Mouse (Mus musculus): ENCODE results near the gene Card6.
"Not testable (repeated sequence)": the region's sequence is repeated elsewhere in the genome, so short reads cannot be mapped to it uniquely, and the experiment has no call there.

Card6 gene

GRCm38 (mm10) chr15:5130887-5131668 lies 22.7 kb upstream of the Card6 start:
- DNase-seq (ENCODE audit: low read depth in 2 of 2, low spot score in 2 of 2) = not testable (repeated sequence)

GRCm38 (mm10) chr15:5129111-5129805 lies 20.9 kb upstream of the Card6 start:
- DNase-seq (ENCODE audit: low read depth in 2 of 2, low spot score in 2 of 2) = no peak

GRCm38 (mm10) chr15:5128176-5128940 lies 20.0 kb upstream of the Card6 start:
- no peak for DNase-seq (ENCODE audit: low read depth in 2 of 2, low spot score in 2 of 2)

- no peak for DNase-seq (ENCODE audit: low read depth in 2 of 2, low spot score in 2 of 2)
Measured at GRCm38 (mm10) chr15:5127487-5127886, 19.1 kb upstream of the Card6 start.

GRCm38 (mm10) chr15:5126456-5126855 lies 18.1 kb upstream of the Card6 start:
- no peak for DNase-seq (ENCODE audit: low read depth in 2 of 2, low spot score in 2 of 2)

- DNase-seq (ENCODE audit: low read depth in 2 of 2, low spot score in 2 of 2) = no peak
Measured at GRCm38 (mm10) chr15:5121535-5122313, 13.4 kb upstream of the Card6 start.

GRCm38 (mm10) chr15:5119707-5120106 lies 11.4 kb upstream of the Card6 start:
- no peak for DNase-seq (ENCODE audit: low read depth in 2 of 2, low spot score in 2 of 2)

- no peak for DNase-seq (ENCODE audit: low read depth in 2 of 2, low spot score in 2 of 2)
Measured at GRCm38 (mm10) chr15:5119192-5119591, 10.9 kb upstream of the Card6 start.

GRCm38 (mm10) chr15:5118626-5119025 lies 10.3 kb upstream of the Card6 start:
- DNase-seq (ENCODE audit: low read depth in 2 of 2, low spot score in 2 of 2) = no peak

GRCm38 (mm10) chr15:5117031-5117601 lies 8.8 kb upstream of the Card6 start:
- DNase-seq (ENCODE audit: low read depth in 2 of 2, low spot score in 2 of 2) = peak; percentile 19 to 20

GRCm38 (mm10) chr15:5116270-5117030 lies 8.1 kb upstream of the Card6 start, which contains the start of gene Rpl37:
TSS of gene Rpl37 (plus strand) at chr15:5116645.
- peak; percentile 99 for DNase-seq (ENCODE audit: low read depth in 2 of 2, low spot score in 2 of 2)

GRCm38 (mm10) chr15:5115173-5115572 lies 6.8 kb upstream of the Card6 start:
- DNase-seq (ENCODE audit: low read depth in 2 of 2, low spot score in 2 of 2) = no peak

- no peak for DNase-seq (ENCODE audit: low read depth in 2 of 2, low spot score in 2 of 2)
Measured at GRCm38 (mm10) chr15:5112651-5113050, 4.3 kb upstream of the Card6 start.

GRCm38 (mm10) chr15:5108655-5109040 lies 309 bp upstream of the Card6 start:
- DNase-seq (ENCODE audit: low read depth in 2 of 2, low spot score in 2 of 2) = peak; percentile 11 to 14

GRCm38 (mm10) chr15:5106293-5106692 lies 2.0 kb downstream of the Card6 start:
- DNase-seq (ENCODE audit: low read depth in 2 of 2, low spot score in 2 of 2) = peak in 1 of 2 experiments; percentile 52

GRCm38 (mm10) chr15:5105891-5106290 lies 2.4 kb downstream of the Card6 start:
- DNase-seq (ENCODE audit: low read depth in 2 of 2, low spot score in 2 of 2) = no peak

GRCm38 (mm10) chr15:5102312-5102711 lies 6.0 kb downstream of the Card6 start:
- DNase-seq (ENCODE audit: low read depth in 2 of 2, low spot score in 2 of 2) = no peak

GRCm38 (mm10) chr15:5097376-5097775 lies 11.0 kb downstream of the Card6 start:
- no peak for DNase-seq (ENCODE audit: low read depth in 2 of 2, low spot score in 2 of 2)

GRCm38 (mm10) chr15:5095534-5096301 lies 12.6 kb downstream of the Card6 start:
- no peak for DNase-seq (ENCODE audit: low read depth in 2 of 2, low spot score in 2 of 2)

Measured in CD8-positive naive resting alpha-beta T cell, adult 2 months (primary cell).